Mouse (Mus musculus): ENCODE data around the gene Galnt10. TPM values are rescaled to one million over a fixed set of nuclear protein-coding genes. Genes with fewer than 3 reads are reported as not detected.

Gene Galnt10
- total RNA-seq, 2 experiments from 2014 or later, result 5.9 to 7.4 TPM

- intact Hi-C loops (cut with DNase I), result loop anchor here (5.0 to 10.0 kb wide), 2 partner anchors 53 to 130 kb away; no protein-coding TSS in a partner anchor
- DNase-seq (ENCODE audit: extremely low spot score in 1 of 2, low spot score in 2 of 2), result peak in 1 of 2 experiments; percentile 16
- no peak for TF ChIP-seq CTCF (IDR thresholded peaks at IDR 0.05)
- peak overlapping the region; percentile 85 for H3K27ac ChIP-seq
- H3K4me3 ChIP-seq, result peak overlapping the region; percentile 59
These were observed 811 bp upstream of the Galnt10 start for GRCm38 (mm10) chr11:57644245-57645017.

GRCm38 (mm10) chr11:57645847-57646246 lies 605 bp downstream of the Galnt10 start:
- H3K27ac ChIP-seq, result no peak overlapping the region
- peak overlapping the region; percentile 59 for H3K4me3 ChIP-seq
- intact Hi-C loops (cut with DNase I), result loop anchor here (5.0 to 10.0 kb wide), 2 partner anchors 51 to 129 kb away; no protein-coding TSS in a partner anchor
- no peak for TF ChIP-seq CTCF (IDR thresholded peaks at IDR 0.05)
- no peak for DNase-seq (ENCODE audit: extremely low spot score in 1 of 2, low spot score in 2 of 2)

- H3K27ac ChIP-seq, result no peak overlapping the region
- TF ChIP-seq CTCF (IDR thresholded peaks at IDR 0.05), result no peak
- intact Hi-C loops (cut with DNase I), result loop anchor here (5.0 to 10.0 kb wide), 2 partner anchors 51 to 128 kb away; no protein-coding TSS in a partner anchor
- no peak for DNase-seq (ENCODE audit: extremely low spot score in 1 of 2, low spot score in 2 of 2)
- H3K4me3 ChIP-seq, result no peak overlapping the region
These were observed 1.2 kb downstream of the Galnt10 start for GRCm38 (mm10) chr11:57646416-57646815.

- Histone ChIP-seq H3K27ac (no peak overlapping the region), H3K4me3 (no peak overlapping the region)
- intact Hi-C loops (cut with DNase I), result loop anchor here (5.0 to 10.0 kb wide), 2 partner anchors 50 to 128 kb away; no protein-coding TSS in a partner anchor
- TF ChIP-seq CTCF (IDR thresholded peaks at IDR 0.05), result no peak
- DNase-seq (ENCODE audit: extremely low spot score in 1 of 2, low spot score in 2 of 2), result no peak
These were observed 1.7 kb downstream of the Galnt10 start for GRCm38 (mm10) chr11:57646940-57647339.

DNA sequence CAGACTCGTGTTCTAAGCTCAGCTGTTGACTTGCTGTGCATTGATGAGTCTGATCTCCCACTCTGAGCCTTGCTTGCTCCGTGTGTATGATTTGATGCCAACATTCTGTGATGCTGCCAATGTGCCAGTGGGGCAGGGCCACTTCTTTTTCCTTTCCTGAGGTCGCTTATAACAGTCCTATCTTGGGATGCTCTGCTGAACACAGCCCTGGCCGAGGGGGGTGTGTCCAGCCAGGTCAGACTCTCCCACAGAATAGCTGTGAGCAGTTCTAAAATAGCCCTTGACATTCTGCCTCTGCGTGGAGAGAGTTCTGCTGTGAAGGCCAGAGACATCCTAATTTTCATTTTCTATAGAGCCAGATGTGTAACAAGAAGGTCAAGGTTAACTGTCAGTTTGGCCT lies 2.2 kb downstream of the Galnt10 start:
- no peak for DNase-seq (ENCODE audit: extremely low spot score in 1 of 2, low spot score in 2 of 2)
- intact Hi-C loops (cut with DNase I), result loop anchor here (5.0 to 10.0 kb wide), 2 partner anchors 50 to 127 kb away; no protein-coding TSS in a partner anchor
- TF ChIP-seq CTCF (IDR thresholded peaks at IDR 0.05), result no peak
- Histone ChIP-seq H3K4me3 (no peak overlapping the region), H3K27ac (no peak overlapping the region)

DNA sequence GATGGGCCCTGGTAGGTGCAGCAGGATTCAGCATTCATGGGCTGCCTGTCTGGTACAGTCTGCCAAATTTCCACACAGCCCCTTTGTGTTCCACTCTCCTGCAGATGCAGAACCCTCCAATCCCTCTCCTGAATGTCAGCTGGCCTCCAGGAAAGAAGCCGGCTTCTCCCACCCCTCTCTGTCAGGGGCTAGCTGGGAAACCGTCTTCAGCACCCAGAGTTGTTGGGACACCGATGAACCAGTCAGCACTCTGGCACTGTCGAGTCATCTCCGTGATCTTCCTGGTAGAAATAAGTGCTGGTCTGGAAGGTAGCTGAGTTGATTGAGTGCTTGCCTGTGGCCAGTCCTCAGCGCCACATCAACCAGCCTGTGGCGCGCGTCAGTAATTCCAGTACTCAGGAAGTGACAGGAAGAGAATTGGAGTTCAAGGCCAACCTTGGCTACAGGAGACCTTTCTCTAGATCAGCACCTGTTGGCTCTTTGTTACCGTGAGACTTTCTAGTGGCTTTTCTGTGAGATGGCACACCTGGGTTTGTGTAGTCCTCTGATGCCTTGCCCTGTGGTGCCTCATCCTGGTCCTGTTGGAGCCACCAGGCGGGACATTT lies 3.1 kb downstream of the Galnt10 start:
- intact Hi-C loops (cut with DNase I), result loop anchor here (5.0 to 10.0 kb wide), 2 partner anchors 49 to 127 kb away; no protein-coding TSS in a partner anchor
- H3K27ac ChIP-seq, result no peak overlapping the region
- H3K4me3 ChIP-seq, result no peak overlapping the region
- DNase-seq (ENCODE audit: extremely low spot score in 1 of 2, low spot score in 2 of 2), result no peak
- no peak for TF ChIP-seq CTCF (IDR thresholded peaks at IDR 0.05)

DNA sequence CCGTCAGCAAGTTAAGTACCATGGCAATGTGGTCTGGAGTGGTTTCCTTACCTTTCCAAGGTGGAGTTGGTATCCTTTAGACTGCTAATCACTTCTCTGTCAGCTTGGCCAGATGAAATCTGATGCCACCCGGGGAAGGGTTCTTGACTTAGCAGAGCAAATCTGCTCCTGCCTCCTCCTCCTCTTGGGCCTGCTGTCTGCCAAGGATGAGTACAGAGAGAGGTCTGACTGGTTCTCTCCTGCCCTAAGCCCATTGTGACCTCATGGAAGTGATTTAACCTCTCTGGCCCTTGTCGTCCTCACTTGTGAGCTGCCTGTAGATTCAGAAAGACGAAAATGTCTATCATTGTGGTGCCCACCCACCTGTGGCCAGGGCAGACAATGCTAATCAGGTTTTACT lies 4.0 kb downstream of the Galnt10 start:
- intact Hi-C loops (cut with DNase I), result loop anchor here (5.0 to 10.0 kb wide), 2 partner anchors 48 to 126 kb away; no protein-coding TSS in a partner anchor
- H3K4me3 ChIP-seq, result no peak overlapping the region
- DNase-seq (ENCODE audit: extremely low spot score in 1 of 2, low spot score in 2 of 2), result no peak
- H3K27ac ChIP-seq, result no peak overlapping the region
- no peak for TF ChIP-seq CTCF (IDR thresholded peaks at IDR 0.05)

GRCm38 (mm10) chr11:57649671-57650070 lies 4.4 kb downstream of the Galnt10 start:
- no peak for TF ChIP-seq CTCF (IDR thresholded peaks at IDR 0.05)
- no peak for DNase-seq (ENCODE audit: extremely low spot score in 1 of 2, low spot score in 2 of 2)
- no peak overlapping the region for H3K27ac ChIP-seq
- H3K4me3 ChIP-seq, result no peak overlapping the region
- intact Hi-C loops (cut with DNase I), result loop anchor here (5.0 to 10.0 kb wide), 3 partner anchors 48 to 125 kb away; no protein-coding TSS in a partner anchor

GRCm38 (mm10) chr11:57650867-57651266 lies 5.6 kb downstream of the Galnt10 start:
- no peak for TF ChIP-seq CTCF (IDR thresholded peaks at IDR 0.05)
- Histone ChIP-seq H3K4me3 (no peak overlapping the region), H3K27ac (no peak overlapping the region)
- intact Hi-C loops (cut with DNase I), result loop anchor here (5.0 kb wide), 1 partner anchor 104 kb away; no protein-coding TSS in a partner anchor
- DNase-seq (ENCODE audit: extremely low spot score in 1 of 2, low spot score in 2 of 2), result no peak

DNA sequence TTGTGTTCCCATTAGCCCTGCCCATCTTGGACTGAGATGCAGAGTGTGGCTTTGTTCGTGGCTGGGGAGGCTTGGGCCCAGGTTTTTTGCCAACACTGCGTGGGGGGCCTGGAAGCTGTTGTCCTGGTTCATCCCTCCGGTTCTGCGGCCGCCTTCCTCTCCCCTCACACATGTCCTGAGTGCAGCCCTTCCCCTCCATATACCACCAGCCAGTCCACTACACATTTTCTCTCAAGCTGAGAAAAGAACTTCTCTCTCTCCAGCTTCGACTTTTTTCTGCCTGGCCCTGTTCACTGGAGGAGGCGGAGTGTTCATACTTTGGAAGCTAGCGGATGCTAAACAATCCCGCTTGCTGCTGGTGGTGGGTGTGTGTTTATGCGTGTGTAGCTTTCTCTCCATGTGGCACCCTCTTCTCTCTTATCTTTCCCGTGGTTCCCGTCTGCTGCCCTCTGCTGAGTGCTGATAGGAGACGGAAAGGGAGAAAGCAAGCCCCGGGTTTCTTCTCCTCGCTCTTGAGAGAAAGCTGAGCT lies 6.1 kb downstream of the Galnt10 start:
- TF ChIP-seq CTCF (IDR thresholded peaks at IDR 0.05), result peak; percentile 49
- peak; percentile 45 to 56 for DNase-seq (ENCODE audit: extremely low spot score in 1 of 2, low spot score in 2 of 2)
- intact Hi-C loops (cut with DNase I), result loop anchor here (5.0 kb wide), 1 partner anchor 104 kb away; no protein-coding TSS in a partner anchor
- H3K4me3 ChIP-seq, result no peak overlapping the region
- no peak overlapping the region for H3K27ac ChIP-seq

DNA sequence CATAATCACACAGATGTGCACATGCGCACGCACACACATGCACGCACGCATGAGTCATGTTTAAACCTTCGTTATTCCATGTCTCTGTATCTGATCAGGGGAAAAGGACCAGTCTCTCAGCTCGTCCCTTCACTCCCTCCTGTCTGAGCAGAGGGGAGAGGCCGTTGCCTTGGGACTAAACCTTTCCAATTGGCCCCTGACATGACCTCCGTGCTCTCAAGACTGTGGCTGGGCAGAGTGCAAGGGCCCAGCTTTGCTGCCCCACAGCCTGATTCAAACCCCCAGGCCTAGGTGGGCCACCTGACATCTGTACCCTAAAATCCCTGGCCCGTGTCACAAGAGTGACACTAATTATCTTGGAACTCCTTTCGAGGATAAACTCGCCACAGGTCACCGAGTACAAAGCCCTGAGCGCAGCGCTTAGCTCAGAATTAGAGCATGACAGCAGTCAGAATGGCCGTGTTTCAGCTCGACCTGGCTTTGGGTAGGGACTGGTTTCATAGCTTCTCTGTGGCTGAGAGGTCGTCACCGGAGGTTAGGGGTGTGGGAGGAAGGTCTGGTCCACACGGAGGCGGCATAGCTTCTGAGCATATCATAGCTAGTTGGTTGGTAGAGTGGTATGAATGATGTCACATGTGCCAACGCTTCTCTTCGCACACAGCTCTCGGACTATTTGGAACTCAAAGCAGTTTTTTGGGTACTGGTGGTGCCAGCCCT lies 7.1 kb downstream of the Galnt10 start:
- Histone ChIP-seq H3K27ac (no peak overlapping the region), H3K4me3 (no peak overlapping the region)
- intact Hi-C loops (cut with DNase I), result loop anchor here (5.0 kb wide), 1 partner anchor 105 kb away; no protein-coding TSS in a partner anchor
- no peak for DNase-seq (ENCODE audit: extremely low spot score in 1 of 2, low spot score in 2 of 2)
- TF ChIP-seq CTCF (IDR thresholded peaks at IDR 0.05), result no peak

All from left cerebral cortex, adult 2 months (tissue).